17 mouse cellular contexts compared by ENCODE assay signal in the genomic region with DNA sequence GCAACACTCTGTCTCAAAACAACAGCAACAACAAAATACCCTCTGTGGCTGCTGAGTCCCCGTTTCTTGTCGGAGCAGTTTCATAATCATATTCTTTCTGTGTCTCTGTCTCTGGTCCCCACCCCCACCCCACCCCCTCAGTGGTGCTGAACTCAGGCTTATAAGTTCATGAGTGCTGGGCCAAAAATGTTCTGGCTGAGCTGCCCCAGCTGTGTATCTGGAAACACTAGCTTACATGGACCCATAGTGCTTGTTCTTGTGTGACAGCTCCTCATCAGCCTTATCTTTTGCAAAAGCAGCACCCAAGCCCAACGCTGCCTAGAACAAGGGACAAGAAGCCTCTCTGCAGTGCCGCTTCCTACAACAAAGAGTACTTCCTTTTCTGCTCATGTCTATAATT. TPM values are rescaled to one million over a fixed set of nuclear protein-coding genes. Genes with fewer than 3 reads are reported as not detected.
DNase-seq lines count a peak whose midpoint lies in the region; ATAC-seq and TF ChIP-seq lines count a peak whose summit lies in the region.
"Had no signal": no experiment of that assay in that cellular context is flagged by ENCODE, and none has a peak within 500 bp of the region (broad histone marks: within the 10 kb centered on the region; RNA-seq: fewer than 3 reads in every experiment).

No protein-coding gene starts in this region.

- H3K9me3 ChIP-seq in kidney, embryonic 15.5 days (replicated peaks), result no peaks in the 10 kb centered on the region
- no peaks in the 10 kb centered on the region for H3K9me3 ChIP-seq in kidney, postnatal 0 days (replicated peaks; ENCODE audit: low read length)
- H3K9me3 ChIP-seq in lung, postnatal 0 days (ENCODE audit: low read length), result no peaks in the 10 kb centered on the region
- no peaks in the 10 kb centered on the region for H3K9me3 ChIP-seq in midbrain, embryonic 16.5 days (replicated peaks; ENCODE audit: control insufficient read depth, low read length, poor library complexity, severe bottlenecking)
- H3K9me3 ChIP-seq: forebrain, embryonic 15.5 days; limb, embryonic 12.5 days; liver, embryonic 15.5 days; megakaryocyte, embryonic 14.5 days had no signal

- WGBS in kidney, embryonic 15.5 days, result 87% methylated on average over 4 of the region's 4 CpGs
- WGBS in kidney, postnatal 0 days, result 87% methylated on average over 4 of the region's 4 CpGs
- WGBS in lung, postnatal 0 days, result 70% methylated on average over 4 of the region's 4 CpGs
- 97% methylated on average over 4 of the region's 4 CpGs for WGBS in midbrain, embryonic 16.5 days

- H3K4me1 ChIP-seq in kidney, embryonic 15.5 days, result no peaks in the 10 kb centered on the region
- no peaks in the 10 kb centered on the region for H3K4me1 ChIP-seq in kidney, postnatal 0 days (replicated peaks; ENCODE audit: insufficient read depth, low read length)
- H3K4me1 ChIP-seq in lung, postnatal 0 days (ENCODE audit: insufficient read depth, low read depth, low read length), result no peaks in the 10 kb centered on the region
- no peaks in the 10 kb centered on the region for H3K4me1 ChIP-seq in midbrain, embryonic 16.5 days (ENCODE audit: control insufficient read depth, insufficient read depth, low read length)
- H3K4me1 ChIP-seq: forebrain, embryonic 15.5 days; limb, embryonic 12.5 days; megakaryocyte, embryonic 14.5 days had no signal

- TF ChIP-seq EP300 in lung, postnatal 0 days (IDR thresholded peaks at IDR 0.05), result no peak

- no peak overlapping the region for H3K9ac ChIP-seq in kidney, embryonic 15.5 days
- no peak overlapping the region for H3K9ac ChIP-seq in kidney, postnatal 0 days (ENCODE audit: low read depth, low read length)
- H3K9ac ChIP-seq in lung, postnatal 0 days (replicated peaks; ENCODE audit: low read depth), result no peak overlapping the region
- no peak overlapping the region for H3K9ac ChIP-seq in midbrain, embryonic 16.5 days (ENCODE audit: low read depth, low read length)
- H3K9ac ChIP-seq: forebrain, embryonic 15.5 days; limb, embryonic 12.5 days; liver, embryonic 15.5 days had no signal

- H3K27me3 ChIP-seq in kidney, embryonic 15.5 days, result no peaks in the 10 kb centered on the region
- no peaks in the 10 kb centered on the region for H3K27me3 ChIP-seq in kidney, postnatal 0 days (ENCODE audit: insufficient read depth, low read length)
- H3K27me3 ChIP-seq in lung, postnatal 0 days (replicated peaks; ENCODE audit: insufficient read depth, low read length), result no peaks in the 10 kb centered on the region
- H3K27me3 ChIP-seq in midbrain, embryonic 16.5 days (ENCODE audit: control insufficient read depth, insufficient read depth, low read depth, low read length), result no peaks in the 10 kb centered on the region
- H3K27me3 ChIP-seq: forebrain, embryonic 15.5 days; limb, embryonic 12.5 days; liver, embryonic 15.5 days; megakaryocyte, embryonic 14.5 days had no signal

- H3K4me3 ChIP-seq in kidney, embryonic 15.5 days (replicated peaks), result no peak overlapping the region
- no peak overlapping the region for H3K4me3 ChIP-seq in kidney, postnatal 0 days (replicated peaks; ENCODE audit: low read depth, low read length)
- no peak overlapping the region for H3K4me3 ChIP-seq in lung, postnatal 0 days (ENCODE audit: low read depth, low read length)
- H3K4me3 ChIP-seq in midbrain, embryonic 16.5 days (ENCODE audit: low read depth, low read length), result no peak overlapping the region
- H3K4me3 ChIP-seq: erythroblast, embryonic 14.5 days; forebrain, embryonic 15.5 days; left cerebral cortex, adult 2 months; limb, embryonic 12.5 days; liver, embryonic 15.5 days; megakaryocyte, embryonic 14.5 days had no signal

- ATAC-seq in kidney, embryonic 15.5 days (replicated peaks; ENCODE audit: low FRiP score), result no peak
- ATAC-seq in kidney, postnatal 0 days (replicated peaks; ENCODE audit: low FRiP score, low read depth), result no peak
- ATAC-seq in lung, postnatal 0 days, result peak; percentile 87
- ATAC-seq in midbrain, embryonic 16.5 days, result no peak
- ATAC-seq: forebrain, embryonic 15.5 days had no signal

- H3K4me2 ChIP-seq in kidney, embryonic 15.5 days, result no peak overlapping the region
- no peak overlapping the region for H3K4me2 ChIP-seq in kidney, postnatal 0 days (ENCODE audit: low read length)
- H3K4me2 ChIP-seq in lung, postnatal 0 days (replicated peaks; ENCODE audit: low read depth, low read length), result no peak overlapping the region
- H3K4me2 ChIP-seq in midbrain, embryonic 16.5 days (ENCODE audit: low read length), result no peak overlapping the region
- H3K4me2 ChIP-seq: forebrain, embryonic 15.5 days; limb, embryonic 12.5 days; liver, embryonic 15.5 days had no signal

- H3K36me3 ChIP-seq in kidney, embryonic 15.5 days, result peaks cover 79% of the 10 kb centered on the region
- H3K36me3 ChIP-seq in kidney, postnatal 0 days (ENCODE audit: insufficient read depth, low read length), result peaks cover 30% of the 10 kb centered on the region
- peaks cover 18% of the 10 kb centered on the region; the same call in 1 of the 2 replicates for H3K36me3 ChIP-seq in lung, postnatal 0 days (ENCODE audit: insufficient read depth, low read length)
- peaks cover 26% of the 10 kb centered on the region for H3K36me3 ChIP-seq in midbrain, embryonic 16.5 days (ENCODE audit: control insufficient read depth, insufficient read depth, low read length)

- no peak overlapping the region for H3K27ac ChIP-seq in kidney, embryonic 15.5 days
- H3K27ac ChIP-seq in kidney, postnatal 0 days, result no peak overlapping the region
- H3K27ac ChIP-seq in lung, postnatal 0 days (ENCODE audit: low read length), result no peak overlapping the region
- H3K27ac ChIP-seq in midbrain, embryonic 16.5 days (ENCODE audit: low read length), result no peak overlapping the region
- H3K27ac ChIP-seq: forebrain, embryonic 15.5 days; left cerebral cortex, adult 2 months; limb, embryonic 12.5 days; liver, embryonic 15.5 days had no signal

- peak; percentile 41 for DNase-seq in kidney, adult 11 months
- DNase-seq in heart, adult 9 months (ENCODE audit: low spot score in 2 of 2), result peak; percentile 71 to 73
- peak; percentile 16 for DNase-seq in kidney, postnatal 0 days (ENCODE audit: low spot score)
- DNase-seq in lung, postnatal 0 days (ENCODE audit: low spot score), result peak; percentile 78
- DNase-seq in adrenal gland, adult 18-20 months (ENCODE audit: low spot score in 2 of 2), result no peak
- DNase-seq in cerebellum, adult 8-10 months, result no peak
- DNase-seq: adrenal gland, postnatal 10 days; cerebellum, adult 18-20 months; right cerebral cortex, adult 18-20 months had no signal

- no peak for TF ChIP-seq CTCF in kidney, postnatal 0 days (IDR thresholded peaks at IDR 0.05; ENCODE audit: low read depth)
- TF ChIP-seq CTCF in lung, postnatal 0 days (IDR thresholded peaks at IDR 0.05), result no peak

RNA-seq across cellular contexts. Expression of a gene that starts 18.6 kb away (rescaled TPM):
- 212 and 219 TPM in 2 replicates for polyA plus RNA-seq in kidney, embryonic 15.5 days (2015; fragmentation: Nextera tagmentation; extraction: Ambion mirVana)
- 127 and 130 TPM in 2 replicates for polyA plus RNA-seq in kidney, postnatal 0 days (2015; fragmentation: Nextera tagmentation; extraction: Ambion mirVana)
- polyA plus RNA-seq in lung, postnatal 0 days (2015; fragmentation: Nextera tagmentation; extraction: Ambion mirVana), result 12.5 and 16.8 TPM in 2 replicates
- 1 to 10 TPM; 1.1 to 2.0 TPM for total RNA-seq in adrenal gland, adult 18-20 months (2021)
- 14.8 and 20.3 TPM in 2 replicates for polyA plus RNA-seq in midbrain, embryonic 16.5 days (2015; fragmentation: Nextera tagmentation; extraction: Ambion mirVana)

Comparison
In these comparisons a context has a peak if more than half of its experiments do, and no peak if none do; other contexts are left out.
1. DNase-seq: peak in kidney, adult 11 months (single experiment), heart, adult 9 months (2 of 2), kidney, postnatal 0 days (single experiment) and lung, postnatal 0 days (single experiment); none in adrenal gland, adult 18-20 months (0 of 2) and cerebellum, adult 8-10 months (single experiment).